Mouse (Mus musculus): ENCODE data around the gene Ogfr. TPM values are rescaled to one million over a fixed set of nuclear protein-coding genes. Genes with fewer than 3 reads are reported as not detected.

Gene Ogfr
- polyA plus RNA-seq (2015; fragmentation: Nextera tagmentation; extraction: Ambion mirVana), result 31.5 and 33.5 TPM in 2 replicates

DNA sequence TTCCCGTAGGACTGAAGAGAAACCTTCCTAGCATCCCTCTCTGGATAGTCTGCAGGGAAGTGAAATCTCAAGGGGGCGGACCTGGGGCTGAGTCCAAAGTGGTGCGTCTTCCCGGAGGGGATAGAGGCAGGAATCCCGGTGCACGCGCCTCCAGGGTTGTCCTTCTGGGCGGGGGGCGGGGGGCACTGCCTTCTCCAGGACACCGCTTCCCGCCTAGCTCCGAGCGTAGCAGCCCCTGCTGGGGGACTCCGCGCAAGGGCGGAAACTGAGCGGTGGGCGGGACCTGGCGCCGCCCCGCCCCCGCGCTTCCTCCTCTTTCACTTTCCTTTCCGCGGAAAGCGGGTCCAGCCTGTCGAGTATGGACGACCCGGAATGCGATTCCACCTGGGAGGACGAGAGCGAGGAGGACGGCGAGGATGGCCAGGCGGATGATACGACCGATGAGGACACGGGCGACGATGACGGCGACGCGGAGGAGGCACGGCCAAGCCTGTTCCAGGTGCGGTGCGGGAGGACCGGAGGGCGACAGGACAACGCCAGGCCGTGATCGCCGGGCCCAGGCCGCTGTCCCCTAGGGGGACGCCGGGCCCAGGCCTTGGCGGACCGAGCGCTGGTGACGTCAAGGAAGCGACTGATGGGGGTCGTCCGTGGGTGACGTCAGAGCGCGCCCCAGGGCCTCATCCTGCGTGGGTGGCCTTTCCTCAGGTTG is at the start of gene Ogfr:
TSS of gene Ogfr (plus strand) at position 123 of the 709 bp plus-strand sequence.

DNA sequence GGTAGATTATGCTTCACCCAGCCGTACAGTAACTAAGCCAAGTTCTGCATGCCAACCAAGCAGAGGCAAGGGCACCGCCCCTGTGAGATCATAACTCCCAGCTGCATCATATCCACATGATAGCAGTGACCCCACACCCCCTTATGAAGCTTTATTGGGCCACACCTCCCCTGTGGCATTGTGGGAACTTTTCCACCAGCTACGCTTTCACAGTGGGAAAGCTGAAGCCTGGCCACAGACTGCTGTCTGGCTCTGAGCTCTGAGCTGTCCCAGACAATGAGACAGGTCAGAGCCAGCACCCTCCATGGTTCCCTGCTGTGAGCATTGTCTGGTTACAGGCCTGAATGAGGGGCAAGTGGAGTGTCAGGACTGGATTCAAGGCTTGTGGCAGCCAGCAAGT is 8.0 kb upstream of the Ogfr start, which contains the start of gene Mrgbp:
TSS of gene Mrgbp (plus strand) at position 303 of the 400 bp plus-strand sequence.

GRCm38 (mm10) chr2:180597490-180597889 is 8.4 kb downstream of the Ogfr start, which contains the start of gene Col9a3:
TSS of gene Col9a3 (plus strand) at chr2:180597790.

GRCm38 (mm10) chr2:180642555-180643260 is 53.7 kb downstream of the Ogfr start, which contains the start of gene Tcfl5:
TSS of gene Tcfl5 (minus strand) at chr2:180642708.

Other genes with a start within 250 kb of the Ogfr start
- gene Slco4a1, start 133.0 kb upstream of the Ogfr start, polyA plus RNA-seq (2015; fragmentation: Nextera tagmentation; extraction: Ambion mirVana), result 1.1 TPM in 2 replicates
- gene Ntsr1, start 89.3 kb upstream of the Ogfr start, polyA plus RNA-seq (2015; fragmentation: Nextera tagmentation; extraction: Ambion mirVana), result 0.30 and 0.46 TPM in 2 replicates
- 13.4 and 15.2 TPM in 2 replicates for gene Mrgbp, start 7.9 kb upstream of the Ogfr start, polyA plus RNA-seq (2015; fragmentation: Nextera tagmentation; extraction: Ambion mirVana)
- 4.9 and 6.7 TPM in 2 replicates for gene Col9a3, start 8.5 kb downstream of the Ogfr start, polyA plus RNA-seq (2015; fragmentation: Nextera tagmentation; extraction: Ambion mirVana)
- 0.15 and 0.28 TPM in 2 replicates for gene Tcfl5, start 53.5 kb downstream of the Ogfr start, polyA plus RNA-seq (2015; fragmentation: Nextera tagmentation; extraction: Ambion mirVana)
- gene Dido1, start 120.8 kb downstream of the Ogfr start, polyA plus RNA-seq (2015; fragmentation: Nextera tagmentation; extraction: Ambion mirVana), result 11.2 and 12.7 TPM in 2 replicates
- 51.8 and 56.6 TPM in 2 replicates for gene Gid8, start 120.9 kb downstream of the Ogfr start, polyA plus RNA-seq (2015; fragmentation: Nextera tagmentation; extraction: Ambion mirVana)
- 3.4 and 3.7 TPM in 2 replicates for gene Slc17a9, start 136.0 kb downstream of the Ogfr start, polyA plus RNA-seq (2015; fragmentation: Nextera tagmentation; extraction: Ambion mirVana)
- not detected in 2 replicates for gene Bhlhe23, start 187.7 kb downstream of the Ogfr start, polyA plus RNA-seq (2015; fragmentation: Nextera tagmentation; extraction: Ambion mirVana)

Measured in urinary bladder, postnatal 0 days (tissue).